Mouse (Mus musculus) forebrain, embryonic 16.5 days (tissue): ENCODE data around the gene Marc1. TPM values are rescaled to one million over a fixed set of nuclear protein-coding genes. Genes with fewer than 3 reads are reported as not detected.
A peak's percentile ranks its signal among the peaks of the same experiment; 100 is the strongest.

Source experiments
- ATAC-seq: fragments of 200-750 bp; cut with Nextera tagmentation; 2 replicates; pipeline ENCODE4 v1.8.0; 2017; ENCODE audit warnings: mild to moderate bottlenecking, moderate library complexity
- H3K27ac ChIP-seq: fragments of 300-500 bp; sonication (generic); 2 replicates; pipeline ENCODE4 v1.5.1; 2014; ENCODE audit warnings: low read length, control low read depth
- H3K27me3 ChIP-seq: fragments of 300-500 bp; sonication (generic); replicated peaks from 2 replicates; pipeline ENCODE4 v1.6.1; 2014; ENCODE audit warnings: low read length; ENCODE audit not compliant: control insufficient read depth, insufficient read depth
- H3K36me3 ChIP-seq: fragments of 300-500 bp; sonication (generic); 2 replicates; pipeline ENCODE4 v1.6.1; 2014; ENCODE audit not compliant: control insufficient read depth, insufficient read depth
- H3K4me1 ChIP-seq: fragments of 300-500 bp; sonication (generic); replicated peaks from 2 replicates; pipeline ENCODE4 v1.6.1; 2014; ENCODE audit warnings: low read length; ENCODE audit not compliant: control insufficient read depth, insufficient read depth
- H3K4me2 ChIP-seq: fragments of 300-500 bp; sonication (generic); 2 replicates; pipeline ENCODE4 v1.6.1; 2014; ENCODE audit warnings: mild to moderate bottlenecking, low read length, control low read depth
- H3K4me3 ChIP-seq: fragments of 300-500 bp; sonication (generic); replicated peaks from 2 replicates; pipeline ENCODE4 v1.5.1; 2014; ENCODE audit warnings: mild to moderate bottlenecking, low read length, control low read depth
- H3K9ac ChIP-seq: fragments of 300-500 bp; sonication (generic); replicated peaks from 2 replicates; pipeline ENCODE4 v1.6.1; 2014; ENCODE audit warnings: low read depth, low read length, control low read depth
- H3K9me3 ChIP-seq: fragments of 300-500 bp; sonication (generic); 2 replicates; pipeline ENCODE4 v1.6.1; 2016; ENCODE audit warnings: low read length; ENCODE audit not compliant: control insufficient read depth
- WGBS: fragments of 180-500 bp; shearing (Covaris S2); extraction: QIAGEN DNeasy Blood & Tissue Kit; methylation state at CpG from one replicate; pipeline ENCODE4 v1.1.7; 2014; 5-methylcytosine and 5-hydroxymethylcytosine counted together
- polyA plus RNA-seq: library from polyadenylated mRNA; unstranded; fragments of >200 nt; fragmentation: Nextera tagmentation; extraction: Ambion mirVana; gene quantifications from 2 replicates; pipeline ENCODE4 v1.2.1, GENCODE M21; 2015

Marc1 gene
- polyA plus RNA-seq, 1 experiment from 2014 or later, result not detected

- ATAC-seq, result no peak
- Histone ChIP-seq H3K9ac (no peak overlapping the region), H3K27ac (no peak overlapping the region), H3K4me2 (no peak overlapping the region), H3K36me3 (no peaks in the 10 kb centered on the region), H3K27me3 (no peaks in the 10 kb centered on the region), H3K4me1 (no peaks in the 10 kb centered on the region), H3K9me3 (no peaks in the 10 kb centered on the region), H3K4me3 (no peak overlapping the region)
- WGBS, result 30% methylated on average over 22 of the region's 22 CpGs
These were observed 33.9 kb downstream of the Marc1 start for GRCm38 (mm10) chr1:184777061-184777795.

GRCm38 (mm10) chr1:184775289-184775688 is 35.8 kb downstream of the Marc1 start:
- ATAC-seq, result no peak
- H3K9me3 ChIP-seq, result no peaks in the 10 kb centered on the region
- H3K27me3 ChIP-seq, result no peaks in the 10 kb centered on the region
- H3K9ac ChIP-seq, result no peak overlapping the region
- peaks cover 4% of the 10 kb centered on the region; the same call in 1 of the 2 replicates for H3K4me1 ChIP-seq
- no peak overlapping the region for H3K4me2 ChIP-seq
- WGBS, result 53% methylated on average over 9 of the region's 9 CpGs
- no peak overlapping the region for H3K4me3 ChIP-seq
- H3K27ac ChIP-seq, result no peak overlapping the region
- no peaks in the 10 kb centered on the region for H3K36me3 ChIP-seq

- H3K9ac ChIP-seq, result no peak overlapping the region
- no peaks in the 10 kb centered on the region for H3K27me3 ChIP-seq
- no peak overlapping the region for H3K4me3 ChIP-seq
- H3K4me2 ChIP-seq, result 0 out of 2 replicates have a peak overlapping the region, but pooled peaks have one; percentile 11
- H3K36me3 ChIP-seq, result no peaks in the 10 kb centered on the region
- no peaks in the 10 kb centered on the region for H3K9me3 ChIP-seq
- 8% methylated on average over 9 of the region's 9 CpGs for WGBS
- ATAC-seq, result no peak
- H3K4me1 ChIP-seq, result peaks cover 4% of the 10 kb centered on the region; the same call in 1 of the 2 replicates
- no peak overlapping the region for H3K27ac ChIP-seq
These were observed 39.2 kb downstream of the Marc1 start for GRCm38 (mm10) chr1:184771891-184772249.

GRCm38 (mm10) chr1:184771202-184771890 is 39.8 kb downstream of the Marc1 start:
- Histone ChIP-seq H3K4me3 (no peak overlapping the region), H3K27ac (no peak overlapping the region), H3K9me3 (no peaks in the 10 kb centered on the region), H3K9ac (no peak overlapping the region), H3K4me2 (0 out of 2 replicates have a peak overlapping the region, but pooled peaks have one; percentile 6), H3K36me3 (no peaks in the 10 kb centered on the region), H3K4me1 (peaks cover 4% of the 10 kb centered on the region; the same call in 1 of the 2 replicates), H3K27me3 (no peaks in the 10 kb centered on the region)
- 26% methylated on average over 18 of the region's 18 CpGs for WGBS
- ATAC-seq, result peak; percentile 47; the same call in 1 of the 2 replicates

- WGBS, result 54% methylated on average over 3 of the region's 3 CpGs
- no peak for ATAC-seq
- H3K4me3 ChIP-seq, result no peak overlapping the region
These were observed 47.2 kb downstream of the Marc1 start for GRCm38 (mm10) chr1:184763866-184764265.

GRCm38 (mm10) chr1:184762941-184763340 is 48.2 kb downstream of the Marc1 start:
- Histone ChIP-seq H3K4me1 (no peaks in the 10 kb centered on the region), H3K4me3 (no peak overlapping the region), H3K9ac (no peak overlapping the region), H3K4me2 (no peak overlapping the region), H3K27ac (no peak overlapping the region), H3K36me3 (no peaks in the 10 kb centered on the region), H3K27me3 (no peaks in the 10 kb centered on the region), H3K9me3 (no peaks in the 10 kb centered on the region)
- WGBS, result 75% methylated on average over 5 of the region's 5 CpGs
- ATAC-seq, result no peak

More at GRCm38 (mm10) chr1:184763866-184764265, 47.2 kb downstream of the Marc1 start:
- no peak overlapping the region for H3K9ac ChIP-seq
- H3K9me3 ChIP-seq, result no peaks in the 10 kb centered on the region
- no peaks in the 10 kb centered on the region for H3K36me3 ChIP-seq
- no peak overlapping the region for H3K4me2 ChIP-seq
- H3K4me1 ChIP-seq, result no peaks in the 10 kb centered on the region
- H3K27ac ChIP-seq, result no peak overlapping the region
- H3K27me3 ChIP-seq, result no peaks in the 10 kb centered on the region

- Histone ChIP-seq H3K4me2 (no peak overlapping the region), H3K4me3 (no peak overlapping the region), H3K4me1 (no peaks in the 10 kb centered on the region), H3K27ac (no peak overlapping the region), H3K9me3 (no peaks in the 10 kb centered on the region), H3K9ac (no peak overlapping the region), H3K36me3 (no peaks in the 10 kb centered on the region), H3K27me3 (no peaks in the 10 kb centered on the region)
- ATAC-seq, result no peak
- WGBS, result 85% methylated on average over 4 of the region's 4 CpGs
These were observed 49.1 kb downstream of the Marc1 start for GRCm38 (mm10) chr1:184761988-184762387.

GRCm38 (mm10) chr1:184752671-184753070 is 58.4 kb downstream of the Marc1 start:
- Histone ChIP-seq H3K4me1 (no peaks in the 10 kb centered on the region), H3K36me3 (no peaks in the 10 kb centered on the region), H3K4me2 (no peak overlapping the region), H3K9me3 (no peaks in the 10 kb centered on the region), H3K27ac (no peak overlapping the region), H3K27me3 (no peaks in the 10 kb centered on the region), H3K4me3 (no peak overlapping the region), H3K9ac (no peak overlapping the region)
- 90% methylated on average over 5 of the region's 5 CpGs for WGBS
- ATAC-seq, result no peak

GRCm38 (mm10) chr1:184750114-184750664 is 60.9 kb downstream of the Marc1 start:
- no peak for ATAC-seq
- WGBS, result 83% methylated on average over 11 of the region's 11 CpGs
- H3K4me1 ChIP-seq, result no peaks in the 10 kb centered on the region

More at GRCm38 (mm10) chr1:184750114-184750664, 60.9 kb downstream of the Marc1 start:
- Histone ChIP-seq H3K4me3 (no peak overlapping the region), H3K4me2 (no peak overlapping the region), H3K27ac (no peak overlapping the region), H3K9me3 (no peaks in the 10 kb centered on the region), H3K36me3 (no peaks in the 10 kb centered on the region), H3K27me3 (0 out of 2 replicates have a peak, but pooled peaks cover 2% of the 10 kb centered on the region), H3K9ac (no peak overlapping the region)
